Mouse (Mus musculus) limb, embryonic 15.5 days (tissue): ENCODE data around the gene Ccdc74a. TPM values are rescaled to one million over a fixed set of nuclear protein-coding genes. Genes with fewer than 3 reads are reported as not detected.

Experiments used
- ATAC-seq: fragments of 200-750 bp; cut with Nextera tagmentation; 2 replicates; pipeline ENCODE4 v1.8.0; 2017; ENCODE audit warnings: low read depth, moderate TSS enrichment; ENCODE audit not compliant: insufficient number of reproducible peaks, low FRiP score, low TSS enrichment
- H3K27ac ChIP-seq: fragments of 300-500 bp; sonication (generic); 2 replicates; pipeline ENCODE4 v1.5.1; 2015; ENCODE audit warnings: moderate library complexity, mild to moderate bottlenecking, inconsistent platforms
- H3K27me3 ChIP-seq: fragments of 300-500 bp; sonication (generic); 2 replicates; pipeline ENCODE4 v1.6.1; 2015; ENCODE audit warnings: inconsistent platforms
- H3K36me3 ChIP-seq: fragments of 300-500 bp; sonication (generic); 2 replicates; pipeline ENCODE4 v1.6.1; 2015; ENCODE audit warnings: inconsistent platforms
- H3K4me1 ChIP-seq: fragments of 300-500 bp; sonication (generic); 2 replicates; pipeline ENCODE4 v1.6.1; 2015; ENCODE audit warnings: inconsistent platforms
- H3K4me2 ChIP-seq: fragments of 300-500 bp; sonication (generic); 2 replicates; pipeline ENCODE4 v1.6.1; 2015; ENCODE audit warnings: mild to moderate bottlenecking, inconsistent platforms
- H3K4me3 ChIP-seq: fragments of 300-500 bp; sonication (generic); 2 replicates; pipeline ENCODE4 v1.5.1; 2015; ENCODE audit warnings: mild to moderate bottlenecking, inconsistent platforms
- H3K9ac ChIP-seq: fragments of 300-500 bp; sonication (generic); 2 replicates; pipeline ENCODE4 v1.6.1; 2015; ENCODE audit warnings: inconsistent platforms
- H3K9me3 ChIP-seq: fragments of 300-500 bp; sonication (generic); 2 replicates; pipeline ENCODE4 v1.6.1; 2016; ENCODE audit warnings: inconsistent platforms
- whole genome bisulfite sequencing: fragments of 180-500 bp; shearing (Covaris S2); methylation state at CpG from one replicate; pipeline ENCODE4 v1.1.7; 2015; 5-methylcytosine and 5-hydroxymethylcytosine counted together
- polyA plus RNA-seq: library from polyadenylated mRNA; unstranded; fragments of >200 nt; fragmentation: Nextera tagmentation; extraction: Ambion mirVana; gene quantifications from 2 replicates; pipeline ENCODE4 v1.2.1, GENCODE M21; 2015

Gene Ccdc74a
- polyA plus RNA-seq, 1 experiment from 2014 or later, result 7.6 TPM

GRCm38 (mm10) chr16:17643437-17643990 is 2.8 kb upstream of the Ccdc74a start:
- no peak for ATAC-seq
- Histone ChIP-seq H3K9ac (no peak overlapping the region), H3K4me2 (no peak overlapping the region), H3K4me1 (peaks cover 16% of the 10 kb centered on the region), H3K27me3 (no peaks in the 10 kb centered on the region), H3K4me3 (no peak overlapping the region), H3K9me3 (no peaks in the 10 kb centered on the region), H3K36me3 (peaks cover 51% of the 10 kb centered on the region), H3K27ac (no peak overlapping the region)
- WGBS, result 81% methylated on average over 4 of the region's 4 CpGs

GRCm38 (mm10) chr16:17647156-17647555 is 886 bp downstream of the Ccdc74a start:
- no peaks in the 10 kb centered on the region for H3K9me3 ChIP-seq
- no peak for ATAC-seq
- no peak overlapping the region for H3K9ac ChIP-seq
- H3K27me3 ChIP-seq, result no peaks in the 10 kb centered on the region
- H3K4me1 ChIP-seq, result peaks cover 16% of the 10 kb centered on the region
- peaks cover 51% of the 10 kb centered on the region for H3K36me3 ChIP-seq
- peak overlapping the region; percentile 85 for H3K4me2 ChIP-seq
- no peak overlapping the region for H3K27ac ChIP-seq
- peak overlapping the region; percentile 59 for H3K4me3 ChIP-seq
- 20% methylated on average over 1 of the region's 1 CpGs for WGBS

GRCm38 (mm10) chr16:17647566-17648340 is 1.5 kb downstream of the Ccdc74a start:
- no peaks in the 10 kb centered on the region for H3K27me3 ChIP-seq
- H3K9me3 ChIP-seq, result no peaks in the 10 kb centered on the region
- H3K4me2 ChIP-seq, result no peak overlapping the region
- no peak overlapping the region for H3K9ac ChIP-seq
- peaks cover 16% of the 10 kb centered on the region for H3K4me1 ChIP-seq
- H3K4me3 ChIP-seq, result 0 out of 2 replicates have a peak overlapping the region, but pooled peaks have one; percentile 59
- peaks cover 51% of the 10 kb centered on the region for H3K36me3 ChIP-seq
- H3K27ac ChIP-seq, result no peak overlapping the region
- WGBS, result 86% methylated on average over 10 of the region's 10 CpGs
- no peak for ATAC-seq

DNA sequence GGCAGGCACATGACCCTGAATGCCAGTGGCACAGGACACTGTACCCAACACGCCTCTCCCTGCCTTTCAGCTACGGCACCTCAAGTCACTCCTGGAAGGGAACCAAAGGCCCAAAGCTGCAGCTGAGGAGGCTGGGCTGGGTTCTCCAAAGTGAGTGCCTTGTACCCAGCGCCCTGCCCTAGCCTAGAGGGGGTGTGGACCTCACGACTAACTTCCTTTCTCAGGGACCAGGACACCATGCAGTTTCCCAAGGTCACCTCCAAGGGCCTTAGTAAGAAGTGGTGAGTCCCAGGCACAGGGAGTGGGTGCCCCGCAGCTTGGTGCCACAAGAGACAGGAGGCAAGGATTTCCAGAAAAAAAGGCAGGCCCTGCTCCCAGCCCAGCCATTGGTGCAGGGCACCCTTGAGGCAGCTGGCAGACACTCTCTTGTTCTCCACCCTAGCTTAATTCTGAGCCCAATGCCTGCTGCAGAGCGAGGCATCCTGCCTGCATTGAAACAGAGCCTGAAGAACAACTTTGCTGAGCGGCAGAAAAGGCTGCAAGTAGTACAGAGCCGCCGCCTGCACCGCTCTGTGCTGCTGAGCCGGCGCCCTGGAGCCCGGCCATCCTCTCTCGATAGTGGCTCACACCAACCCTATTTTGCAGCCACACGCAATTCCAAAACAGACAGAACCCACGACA is 3.8 kb downstream of the Ccdc74a start:
- Histone ChIP-seq H3K27ac (no peak overlapping the region), H3K36me3 (peaks cover 68% of the 10 kb centered on the region), H3K4me2 (no peak overlapping the region), H3K27me3 (no peaks in the 10 kb centered on the region), H3K4me3 (no peak overlapping the region), H3K9me3 (no peaks in the 10 kb centered on the region), H3K4me1 (peaks cover 16% of the 10 kb centered on the region), H3K9ac (no peak overlapping the region)
- WGBS, result 84% methylated on average over 16 of the region's 16 CpGs
- ATAC-seq, result no peak

GRCm38 (mm10) chr16:17650711-17651110 is 4.4 kb downstream of the Ccdc74a start:
- Histone ChIP-seq H3K9me3 (no peaks in the 10 kb centered on the region), H3K9ac (no peak overlapping the region), H3K27ac (no peak overlapping the region), H3K4me1 (peaks cover 16% of the 10 kb centered on the region), H3K36me3 (peaks cover 75% of the 10 kb centered on the region), H3K4me2 (no peak overlapping the region), H3K4me3 (no peak overlapping the region), H3K27me3 (no peaks in the 10 kb centered on the region)
- WGBS, result 94% methylated on average over 1 of the region's 1 CpGs
- ATAC-seq, result no peak

DNA sequence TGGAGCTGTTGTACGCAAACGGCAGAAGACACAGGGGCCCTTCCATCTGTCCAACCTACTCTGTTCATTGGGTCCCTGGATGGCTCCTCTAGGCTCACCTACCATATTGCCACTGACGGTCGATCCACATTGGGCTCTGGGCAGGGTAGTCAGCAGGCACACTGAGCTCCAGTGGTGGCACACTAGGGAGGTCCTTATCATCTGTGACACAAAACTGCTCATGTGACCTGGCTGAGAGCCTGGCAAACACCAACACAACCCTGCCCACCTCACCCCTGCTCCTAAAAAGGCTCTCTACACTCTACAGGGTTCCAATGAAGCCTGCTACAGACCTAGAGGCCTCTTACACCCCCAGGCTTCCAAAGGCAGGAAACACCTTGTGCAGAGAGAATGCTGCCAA is 6.3 kb downstream of the Ccdc74a start:
- WGBS, result 86% methylated on average over 4 of the region's 4 CpGs
- Histone ChIP-seq H3K4me2 (no peak overlapping the region), H3K36me3 (peaks cover 88% of the 10 kb centered on the region), H3K9ac (no peak overlapping the region), H3K4me1 (0 out of 2 replicates have a peak, but pooled peaks cover 1% of the 10 kb centered on the region), H3K27me3 (no peaks in the 10 kb centered on the region), H3K9me3 (no peaks in the 10 kb centered on the region), H3K27ac (no peak overlapping the region), H3K4me3 (no peak overlapping the region)
- no peak for ATAC-seq

DNA sequence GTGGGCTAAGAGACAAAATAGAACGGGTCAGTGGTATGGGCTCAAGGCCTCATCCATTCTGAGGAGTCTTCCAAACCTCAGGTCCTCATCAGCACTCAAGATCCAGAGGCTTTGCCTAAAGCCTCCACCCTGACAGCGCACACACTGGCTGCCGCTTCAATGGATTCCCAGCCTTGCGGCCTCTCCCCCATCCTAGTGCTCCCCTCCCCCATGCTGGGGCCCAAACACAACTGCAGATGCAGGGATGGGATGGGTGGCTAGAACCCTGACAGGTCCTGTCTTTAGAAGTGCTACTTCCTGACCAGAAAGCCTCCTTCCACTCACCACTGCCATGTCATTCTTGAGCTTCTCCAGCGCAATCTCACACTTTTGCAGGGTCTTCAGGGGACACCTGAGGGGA is 7.3 kb downstream of the Ccdc74a start:
- no peak overlapping the region for H3K4me2 ChIP-seq
- peaks cover 90% of the 10 kb centered on the region for H3K36me3 ChIP-seq

DNA sequence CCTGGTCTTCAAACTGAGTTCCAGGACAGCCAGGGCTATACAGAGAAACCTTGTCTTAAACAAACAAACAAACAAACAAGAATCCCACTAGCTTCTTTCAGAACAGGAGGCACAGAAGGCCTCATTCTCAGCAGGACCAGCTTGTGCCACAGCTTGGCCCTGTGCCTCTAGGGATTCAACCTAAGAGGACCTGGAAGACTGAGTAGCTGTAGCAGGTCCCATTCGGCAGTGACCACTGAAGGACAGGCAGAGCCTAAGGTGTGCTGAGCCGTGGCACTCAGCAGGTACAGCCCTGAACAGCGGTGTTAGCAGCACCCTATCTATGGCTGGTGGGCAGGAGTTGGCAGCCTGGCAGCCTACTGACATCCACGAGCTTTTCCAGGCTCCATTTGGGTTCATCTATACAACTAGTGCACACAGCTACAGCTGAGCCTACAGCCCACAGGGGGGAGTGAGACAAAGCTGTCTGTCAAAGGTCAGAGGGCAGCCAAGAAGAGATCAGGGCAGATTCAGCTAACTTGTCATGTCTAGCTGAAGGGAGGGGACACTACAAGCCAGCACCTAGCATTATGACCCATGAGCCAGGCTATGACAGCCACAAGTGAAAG is 8.0 kb downstream of the Ccdc74a start:
- H3K27me3 ChIP-seq, result no peaks in the 10 kb centered on the region
- H3K4me3 ChIP-seq, result no peak overlapping the region
- H3K4me2 ChIP-seq, result no peak overlapping the region
- no peak for ATAC-seq
- H3K36me3 ChIP-seq, result peaks cover 84% of the 10 kb centered on the region
- WGBS, result 96% methylated on average over 4 of the region's 4 CpGs
- H3K9me3 ChIP-seq, result no peaks in the 10 kb centered on the region
- no peak overlapping the region for H3K27ac ChIP-seq
- no peaks in the 10 kb centered on the region for H3K4me1 ChIP-seq
- no peak overlapping the region for H3K9ac ChIP-seq

More for the DNA sequence above, 7.3 kb downstream of the Ccdc74a start:
- Histone ChIP-seq H3K4me3 (no peak overlapping the region), H3K27me3 (no peaks in the 10 kb centered on the region), H3K9me3 (no peaks in the 10 kb centered on the region), H3K4me1 (no peaks in the 10 kb centered on the region), H3K27ac (no peak overlapping the region), H3K9ac (no peak overlapping the region)
- WGBS, result 96% methylated on average over 5 of the region's 5 CpGs
- no peak for ATAC-seq

DNA sequence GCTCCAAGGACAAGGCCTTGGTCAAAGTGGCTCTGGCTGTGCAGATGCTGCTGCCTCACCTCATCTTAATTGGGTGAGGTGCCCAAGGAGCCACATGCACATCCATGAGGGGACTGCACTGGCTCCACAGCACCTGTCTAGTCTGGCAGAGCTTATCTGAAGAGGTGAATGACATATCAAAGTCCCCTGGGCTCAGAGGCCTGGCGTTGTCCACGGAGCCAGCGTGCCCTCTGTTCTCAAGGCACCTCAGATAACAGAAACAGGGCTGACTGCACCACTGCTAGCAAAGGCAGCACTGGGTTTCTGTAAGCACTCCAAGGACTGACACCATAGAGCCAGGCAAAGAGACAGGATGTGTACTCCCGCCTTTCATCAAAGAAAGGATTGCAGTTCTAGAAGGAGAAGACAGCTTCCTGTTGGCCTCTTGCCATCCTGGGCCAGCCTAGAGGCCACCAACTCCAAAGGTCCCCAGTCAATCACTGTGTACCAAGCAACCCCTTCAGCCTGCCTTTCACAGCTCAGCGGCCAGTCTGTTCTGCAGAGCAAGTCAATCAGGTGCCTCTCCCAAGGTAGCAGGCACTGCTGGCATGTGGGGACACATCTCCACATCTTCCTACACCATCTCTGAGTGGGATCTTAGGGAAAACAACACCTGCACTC is 10.1 kb downstream of the Ccdc74a start:
- no peaks in the 10 kb centered on the region for H3K27me3 ChIP-seq
- no peak for ATAC-seq
- WGBS, result 94% methylated on average over 5 of the region's 5 CpGs
- no peaks in the 10 kb centered on the region for H3K9me3 ChIP-seq
- peaks cover 85% of the 10 kb centered on the region for H3K36me3 ChIP-seq
- H3K27ac ChIP-seq, result no peak overlapping the region
- H3K9ac ChIP-seq, result no peak overlapping the region
- no peak overlapping the region for H3K4me2 ChIP-seq
- H3K4me1 ChIP-seq, result no peaks in the 10 kb centered on the region
- H3K4me3 ChIP-seq, result no peak overlapping the region

- H3K36me3 ChIP-seq, result peaks cover 81% of the 10 kb centered on the region
- H3K4me3 ChIP-seq, result no peak overlapping the region
- H3K27me3 ChIP-seq, result no peaks in the 10 kb centered on the region
- no peak for ATAC-seq
- no peak overlapping the region for H3K9ac ChIP-seq
- no peak overlapping the region for H3K27ac ChIP-seq
- no peaks in the 10 kb centered on the region for H3K4me1 ChIP-seq
- no peaks in the 10 kb centered on the region for H3K9me3 ChIP-seq
- H3K4me2 ChIP-seq, result no peak overlapping the region
These were observed 19.3 kb downstream of the Ccdc74a start for GRCm38 (mm10) chr16:17665568-17665967.

- Histone ChIP-seq H3K27ac (no peak overlapping the region), H3K9me3 (no peaks in the 10 kb centered on the region), H3K4me3 (no peak overlapping the region), H3K9ac (no peak overlapping the region), H3K4me2 (no peak overlapping the region), H3K4me1 (no peaks in the 10 kb centered on the region), H3K36me3 (peaks cover 90% of the 10 kb centered on the region), H3K27me3 (no peaks in the 10 kb centered on the region)
- ATAC-seq, result no peak
These were observed 23.6 kb downstream of the Ccdc74a start for GRCm38 (mm10) chr16:17669886-17670285.
